Mouse (Mus musculus): ENCODE results near the gene Cryl1.

Cryl1 gene

DNA sequence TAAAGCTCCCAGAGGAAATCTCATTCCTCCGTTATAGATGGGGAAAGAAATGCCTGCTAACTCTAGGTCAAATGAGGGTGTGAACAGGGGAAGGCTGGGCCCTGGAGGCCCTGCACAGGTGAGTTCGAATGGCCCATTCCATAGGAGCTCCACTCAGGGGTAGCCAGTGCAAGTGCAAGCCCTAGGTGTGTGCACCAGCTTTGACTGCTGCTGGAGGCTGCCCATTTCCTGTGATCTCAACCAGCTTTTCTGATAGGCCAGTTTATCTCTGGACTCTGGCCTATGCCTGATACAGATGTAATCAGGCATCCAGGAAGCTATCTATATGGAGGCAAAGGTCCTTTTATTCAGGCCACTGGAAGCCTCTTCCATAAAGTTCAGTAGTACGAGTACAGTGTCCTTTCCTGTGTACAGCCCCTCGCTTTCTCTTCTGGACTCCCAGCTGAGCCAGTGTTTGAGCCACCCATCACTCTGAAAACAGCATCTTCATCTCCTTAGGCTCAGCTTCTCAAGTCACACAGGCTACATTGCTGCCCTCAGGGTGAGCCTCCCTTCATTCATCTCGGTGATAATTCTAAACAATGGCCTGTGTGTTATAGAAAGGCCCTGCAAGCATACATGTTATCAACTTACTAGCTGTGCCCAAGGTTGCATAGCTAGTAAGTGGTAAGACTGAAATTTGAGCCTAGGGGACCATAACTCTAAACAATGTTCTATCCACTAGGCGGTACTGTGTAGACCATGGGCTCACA is 167.9 kb downstream of the Cryl1 start:
- no peak for DNase-seq (ENCODE audit: low spot score)

Measured in retina, embryonic 14.5 days (tissue).